16 mouse cellular contexts compared by ENCODE assay signal in the genomic region with DNA sequence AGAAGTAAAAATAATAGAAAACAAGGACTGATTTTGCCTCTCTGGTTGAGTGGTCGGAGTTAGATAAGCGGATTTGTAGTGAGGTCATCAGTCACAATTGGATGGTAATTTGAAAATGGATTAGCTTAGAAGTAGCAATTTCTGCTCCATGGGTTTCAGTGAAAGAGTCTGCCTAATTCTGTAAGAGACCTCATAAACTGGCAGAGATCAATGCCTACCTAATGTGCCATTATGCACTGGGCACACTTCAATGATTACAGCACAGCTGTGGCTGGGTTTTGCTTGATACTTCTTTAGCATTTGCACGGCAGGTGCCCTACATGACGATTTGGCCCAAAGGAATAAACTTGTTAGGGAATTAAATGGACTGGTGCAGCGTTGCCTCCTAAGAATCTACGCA.
DNase-seq lines count a peak whose midpoint lies in the region; ATAC-seq lines count a peak whose summit lies in the region.
"Had no signal": no experiment of that assay in that cellular context is flagged by ENCODE, and none has a peak within 500 bp of the region (broad histone marks: within the 10 kb centered on the region; RNA-seq: fewer than 3 reads in every experiment).

No protein-coding gene starts in this region.

- no peaks in the 10 kb centered on the region for H3K27me3 ChIP-seq in neural tube, embryonic 11.5 days (ENCODE audit: control insufficient read depth, insufficient read depth, low read length)
- no peaks in the 10 kb centered on the region for H3K27me3 ChIP-seq in hindbrain, embryonic 15.5 days
- peaks cover 4% of the 10 kb centered on the region; the same call in 1 of the 2 replicates for H3K27me3 ChIP-seq in midbrain, embryonic 15.5 days (replicated peaks)
- H3K27me3 ChIP-seq: liver, embryonic 13.5 days had no signal

- WGBS in neural tube, embryonic 11.5 days, result 24% methylated on average over 6 of the region's 6 CpGs
- WGBS in hindbrain, embryonic 15.5 days, result 30% methylated on average over 6 of the region's 6 CpGs
- 14% methylated on average over 6 of the region's 6 CpGs for WGBS in midbrain, embryonic 15.5 days

- no peaks in the 10 kb centered on the region for H3K36me3 ChIP-seq in neural tube, embryonic 11.5 days (ENCODE audit: control insufficient read depth, insufficient read depth, low read length)
- H3K36me3 ChIP-seq in hindbrain, embryonic 15.5 days, result no peaks in the 10 kb centered on the region
- H3K36me3 ChIP-seq in midbrain, embryonic 15.5 days (replicated peaks), result no peaks in the 10 kb centered on the region
- H3K36me3 ChIP-seq: liver, embryonic 13.5 days had no signal

- no peak overlapping the region for H3K4me3 ChIP-seq in neural tube, embryonic 11.5 days (ENCODE audit: low read depth, low read length)
- H3K4me3 ChIP-seq in hindbrain, embryonic 15.5 days, result no peak overlapping the region
- no peak overlapping the region for H3K4me3 ChIP-seq in midbrain, embryonic 15.5 days
- H3K4me3 ChIP-seq: erythroblast, embryonic 14.5 days; liver, embryonic 13.5 days had no signal

- no peak overlapping the region for H3K9ac ChIP-seq in neural tube, embryonic 11.5 days (ENCODE audit: low read length)
- H3K9ac ChIP-seq in hindbrain, embryonic 15.5 days, result no peak overlapping the region
- H3K9ac ChIP-seq in midbrain, embryonic 15.5 days, result no peak overlapping the region
- H3K9ac ChIP-seq: liver, embryonic 13.5 days had no signal

- DNase-seq in neural tube, embryonic 11.5 days (ENCODE audit: low spot score), result peak; percentile 20
- no peak for DNase-seq in neural tube, embryonic 10.5 days (ENCODE audit: extremely low spot score, low spot score)
- no peak for DNase-seq in kidney, adult 9 months
- DNase-seq in urinary bladder, postnatal 36 days (ENCODE audit: low spot score in 2 of 2), result no peak
- DNase-seq in cerebellum, adult 9-11 months, result no peak
- no peak for DNase-seq in Muller cell, postnatal 12 days (ENCODE audit: inconsistent ontology term)
- DNase-seq: B cell, adult 2 months; cerebellum, adult 8-10 months; heart, adult 11 months; kidney, adult 8-10 months; kidney, postnatal 4 days; liver, embryonic 13.5 days; right cerebral cortex, postnatal 25 days had no signal

- H3K4me2 ChIP-seq in neural tube, embryonic 11.5 days (ENCODE audit: low read depth), result no peak overlapping the region
- no peak overlapping the region for H3K4me2 ChIP-seq in hindbrain, embryonic 15.5 days
- no peak overlapping the region for H3K4me2 ChIP-seq in midbrain, embryonic 15.5 days
- H3K4me2 ChIP-seq: liver, embryonic 13.5 days had no signal

- H3K4me1 ChIP-seq in neural tube, embryonic 11.5 days (ENCODE audit: control insufficient read depth, insufficient read depth, low read length), result no peaks in the 10 kb centered on the region
- peaks cover 6% of the 10 kb centered on the region; the same call in 1 of the 2 replicates for H3K4me1 ChIP-seq in hindbrain, embryonic 15.5 days (replicated peaks)
- peaks cover 3% of the 10 kb centered on the region for H3K4me1 ChIP-seq in midbrain, embryonic 15.5 days
- H3K4me1 ChIP-seq: liver, embryonic 13.5 days had no signal

- ATAC-seq in neural tube, embryonic 11.5 days (ENCODE audit: insufficient read depth, low FRiP score, low TSS enrichment), result peak; percentile 78
- ATAC-seq in hindbrain, embryonic 15.5 days (ENCODE audit: low FRiP score, low read depth), result peak; percentile 85
- peak; percentile 74 for ATAC-seq in midbrain, embryonic 15.5 days (replicated peaks)

- H3K27ac ChIP-seq in neural tube, embryonic 11.5 days (ENCODE audit: low read depth, low read length), result no peak overlapping the region
- H3K27ac ChIP-seq in hindbrain, embryonic 15.5 days (replicated peaks), result no peak overlapping the region
- H3K27ac ChIP-seq in midbrain, embryonic 15.5 days, result no peak overlapping the region
- H3K27ac ChIP-seq: liver, embryonic 13.5 days had no signal

- H3K9me3 ChIP-seq in neural tube, embryonic 11.5 days (ENCODE audit: control insufficient read depth, low read length), result no peaks in the 10 kb centered on the region
- no peaks in the 10 kb centered on the region for H3K9me3 ChIP-seq in hindbrain, embryonic 15.5 days
- no peaks in the 10 kb centered on the region for H3K9me3 ChIP-seq in midbrain, embryonic 15.5 days
- H3K9me3 ChIP-seq: liver, embryonic 13.5 days had no signal
